Mouse (Mus musculus): ENCODE measurements around the gene Ociad1. TPM values are rescaled to one million over a fixed set of nuclear protein-coding genes. Genes with fewer than 3 reads are reported as not detected.
"Not testable (repeated sequence)": the region's sequence is repeated elsewhere in the genome, so short reads cannot be mapped to it uniquely, and the experiment has no call there.

Ociad1 gene
- polyA plus RNA-seq, 1 experiment from 2014 or later = 225 TPM

GRCm38 (mm10) chr5:73322684-73323083 is 30.1 kb downstream of the Ociad1 start:
- H3K36me3 ChIP-seq; H3K27me3 ChIP-seq (replicated peaks); H3K27ac ChIP-seq; ATAC-seq (ENCODE audit: low FRiP score, low read depth); H3K4me3 ChIP-seq; H3K9me3 ChIP-seq; H3K4me1 ChIP-seq; H3K4me2 ChIP-seq (replicated peaks); H3K9ac ChIP-seq: not testable (repeated sequence)
- WGBS = 86% methylated on average over 1 of the region's 1 CpGs

- H3K27ac ChIP-seq = no peak overlapping the region
- H3K9ac ChIP-seq = no peak overlapping the region
- WGBS = 89% methylated on average over 5 of the region's 5 CpGs
- H3K9me3 ChIP-seq = no peaks in the 10 kb centered on the region
- no peak overlapping the region for H3K4me3 ChIP-seq
- no peak for ATAC-seq (ENCODE audit: low FRiP score, low read depth)
- no peaks in the 10 kb centered on the region for H3K27me3 ChIP-seq (replicated peaks)
- H3K4me2 ChIP-seq (replicated peaks) = no peak overlapping the region
- H3K4me1 ChIP-seq = no peaks in the 10 kb centered on the region; the same call in 1 of the 2 replicates
- H3K36me3 ChIP-seq = no peaks in the 10 kb centered on the region
Measured at GRCm38 (mm10) chr5:73323602-73324001, 31.0 kb downstream of the Ociad1 start.

- H3K9me3 ChIP-seq = no peaks in the 10 kb centered on the region
- no peak overlapping the region for H3K9ac ChIP-seq
- H3K36me3 ChIP-seq = no peaks in the 10 kb centered on the region
- H3K4me1 ChIP-seq = no peaks in the 10 kb centered on the region; the same call in 1 of the 2 replicates
- ATAC-seq (ENCODE audit: low FRiP score, low read depth) = no peak
- H3K27me3 ChIP-seq (replicated peaks) = no peaks in the 10 kb centered on the region
- 79% methylated on average over 8 of the region's 8 CpGs for WGBS
- no peak overlapping the region for H3K27ac ChIP-seq
- H3K4me3 ChIP-seq = no peak overlapping the region
- H3K4me2 ChIP-seq (replicated peaks) = no peak overlapping the region
Measured at GRCm38 (mm10) chr5:73324526-73325170, 32.1 kb downstream of the Ociad1 start.

GRCm38 (mm10) chr5:73331002-73331401 is 38.4 kb downstream of the Ociad1 start:
- peak; percentile 75 for ATAC-seq (ENCODE audit: low FRiP score, low read depth)
- Histone ChIP-seq H3K4me2 (replicated peaks) (no peak overlapping the region), H3K4me3 (no peak overlapping the region), H3K27me3 (replicated peaks) (no peaks in the 10 kb centered on the region), H3K27ac (no peak overlapping the region), H3K4me1 (peaks cover 6% of the 10 kb centered on the region), H3K36me3 (no peaks in the 10 kb centered on the region), H3K9me3 (no peaks in the 10 kb centered on the region), H3K9ac (no peak overlapping the region)
- WGBS = 8% methylated on average over 4 of the region's 4 CpGs

DNA sequence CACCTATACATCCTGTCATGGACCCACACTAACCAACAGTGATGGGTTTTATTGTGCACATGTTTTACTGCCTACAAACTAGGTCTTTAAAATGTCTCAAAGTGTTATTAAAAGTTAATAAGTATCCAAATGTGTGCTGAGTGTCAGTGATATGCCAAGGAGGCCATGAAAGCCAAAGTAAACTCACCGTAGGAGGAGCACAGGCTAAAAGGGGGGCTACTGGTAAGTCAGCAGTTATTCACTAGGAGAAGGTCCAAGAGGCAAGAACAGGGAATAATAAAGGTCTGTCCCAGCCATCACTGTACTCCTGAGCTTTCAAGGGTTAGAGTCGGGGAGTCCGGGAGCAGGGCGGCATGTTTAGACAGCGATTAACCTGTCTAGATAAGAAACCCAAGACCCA is 43.9 kb downstream of the Ociad1 start:
- no peaks in the 10 kb centered on the region for H3K36me3 ChIP-seq
- ATAC-seq (ENCODE audit: low FRiP score, low read depth) = no peak
- H3K4me2 ChIP-seq (replicated peaks) = no peak overlapping the region
- no peaks in the 10 kb centered on the region for H3K9me3 ChIP-seq
- H3K9ac ChIP-seq = no peak overlapping the region
- H3K4me3 ChIP-seq = no peak overlapping the region
- peaks cover 10% of the 10 kb centered on the region for H3K4me1 ChIP-seq
- no peak overlapping the region for H3K27ac ChIP-seq
- H3K27me3 ChIP-seq (replicated peaks) = no peaks in the 10 kb centered on the region
- 92% methylated on average over 5 of the region's 5 CpGs for WGBS

GRCm38 (mm10) chr5:73337961-73338831 is 45.6 kb downstream of the Ociad1 start:
- H3K4me3 ChIP-seq = peak overlapping the region; percentile 53
- no peaks in the 10 kb centered on the region for H3K9me3 ChIP-seq
- WGBS = 5% methylated on average over 39 of the region's 41 CpGs
- peak overlapping the region; percentile 79 for H3K9ac ChIP-seq
- ATAC-seq (ENCODE audit: low FRiP score, low read depth) = peak; percentile 72
- peak overlapping the region; percentile 93 for H3K4me2 ChIP-seq (replicated peaks)
- no peaks in the 10 kb centered on the region for H3K36me3 ChIP-seq
- peaks cover 10% of the 10 kb centered on the region for H3K4me1 ChIP-seq
- no peaks in the 10 kb centered on the region for H3K27me3 ChIP-seq (replicated peaks)
- H3K27ac ChIP-seq = no peak overlapping the region

GRCm38 (mm10) chr5:73338832-73339163 is 46.2 kb downstream of the Ociad1 start:
- Histone ChIP-seq H3K9me3 (no peaks in the 10 kb centered on the region), H3K4me2 (replicated peaks) (peak overlapping the region; percentile 93), H3K27me3 (replicated peaks) (no peaks in the 10 kb centered on the region), H3K36me3 (no peaks in the 10 kb centered on the region), H3K9ac (peak overlapping the region; percentile 79), H3K4me1 (peaks cover 10% of the 10 kb centered on the region), H3K27ac (no peak overlapping the region), H3K4me3 (peak overlapping the region; percentile 53)
- 47% methylated on average over 14 of the region's 14 CpGs for WGBS
- peak; percentile 74 for ATAC-seq (ENCODE audit: low FRiP score, low read depth)

- H3K9me3 ChIP-seq = no peaks in the 10 kb centered on the region
- no peak overlapping the region for H3K4me2 ChIP-seq (replicated peaks)
- no peaks in the 10 kb centered on the region for H3K36me3 ChIP-seq
- 88% methylated on average over 9 of the region's 9 CpGs for WGBS
- no peak overlapping the region for H3K4me3 ChIP-seq
- no peaks in the 10 kb centered on the region for H3K27me3 ChIP-seq (replicated peaks)
- H3K27ac ChIP-seq = no peak overlapping the region
- peaks cover 10% of the 10 kb centered on the region for H3K4me1 ChIP-seq
- H3K9ac ChIP-seq = no peak overlapping the region
- no peak for ATAC-seq (ENCODE audit: low FRiP score, low read depth)
Measured at GRCm38 (mm10) chr5:73339779-73340722, 47.5 kb downstream of the Ociad1 start.

- H3K4me1 ChIP-seq = peaks cover 10% of the 10 kb centered on the region
- H3K9ac ChIP-seq = no peak within 1 kb of the TSS
- 81% methylated on average over 8 of the region's 8 CpGs for WGBS
- H3K4me3 ChIP-seq = no peak within 1 kb of the TSS
- no peak for ATAC-seq (ENCODE audit: low FRiP score, low read depth)
- H3K36me3 ChIP-seq = no peaks in the 10 kb centered on the region
- H3K9me3 ChIP-seq = no peaks in the 10 kb centered on the region
- H3K27ac ChIP-seq = no peak within 1 kb of the TSS
- H3K27me3 ChIP-seq (replicated peaks) = no peaks in the 10 kb centered on the region
- H3K4me2 ChIP-seq (replicated peaks) = no peak within 1 kb of the TSS
Measured at GRCm38 (mm10) chr5:73340723-73341235, 48.2 kb downstream of the Ociad1 start, which contains the start of gene Ociad2. Ociad2 (minus strand) TSS chr5:73341028.

GRCm38 (mm10) chr5:73342701-73343355 is 50.2 kb downstream of the Ociad1 start:
- Histone ChIP-seq H3K27me3 (replicated peaks) (no peaks in the 10 kb centered on the region), H3K4me1 (peaks cover 9% of the 10 kb centered on the region), H3K9ac (no peak overlapping the region), H3K4me2 (replicated peaks) (no peak overlapping the region), H3K4me3 (no peak overlapping the region), H3K27ac (no peak overlapping the region), H3K36me3 (no peaks in the 10 kb centered on the region), H3K9me3 (no peaks in the 10 kb centered on the region)
- ATAC-seq (ENCODE audit: low FRiP score, low read depth) = no peak
- 91% methylated on average over 22 of the region's 22 CpGs for WGBS

GRCm38 (mm10) chr5:73344310-73344709 is 51.7 kb downstream of the Ociad1 start:
- H3K4me1 ChIP-seq = no peaks in the 10 kb centered on the region
- ATAC-seq (ENCODE audit: low FRiP score, low read depth) = no peak
- no peaks in the 10 kb centered on the region for H3K36me3 ChIP-seq
- H3K27me3 ChIP-seq (replicated peaks) = no peaks in the 10 kb centered on the region
- H3K4me2 ChIP-seq (replicated peaks) = no peak overlapping the region
- no peak overlapping the region for H3K9ac ChIP-seq
- no peaks in the 10 kb centered on the region for H3K9me3 ChIP-seq
- H3K4me3 ChIP-seq = no peak overlapping the region
- 82% methylated on average over 10 of the region's 10 CpGs for WGBS
- no peak overlapping the region for H3K27ac ChIP-seq
